Mouse (Mus musculus): ENCODE results near the gene Zfand2b.

Zfand2b gene

DNA sequence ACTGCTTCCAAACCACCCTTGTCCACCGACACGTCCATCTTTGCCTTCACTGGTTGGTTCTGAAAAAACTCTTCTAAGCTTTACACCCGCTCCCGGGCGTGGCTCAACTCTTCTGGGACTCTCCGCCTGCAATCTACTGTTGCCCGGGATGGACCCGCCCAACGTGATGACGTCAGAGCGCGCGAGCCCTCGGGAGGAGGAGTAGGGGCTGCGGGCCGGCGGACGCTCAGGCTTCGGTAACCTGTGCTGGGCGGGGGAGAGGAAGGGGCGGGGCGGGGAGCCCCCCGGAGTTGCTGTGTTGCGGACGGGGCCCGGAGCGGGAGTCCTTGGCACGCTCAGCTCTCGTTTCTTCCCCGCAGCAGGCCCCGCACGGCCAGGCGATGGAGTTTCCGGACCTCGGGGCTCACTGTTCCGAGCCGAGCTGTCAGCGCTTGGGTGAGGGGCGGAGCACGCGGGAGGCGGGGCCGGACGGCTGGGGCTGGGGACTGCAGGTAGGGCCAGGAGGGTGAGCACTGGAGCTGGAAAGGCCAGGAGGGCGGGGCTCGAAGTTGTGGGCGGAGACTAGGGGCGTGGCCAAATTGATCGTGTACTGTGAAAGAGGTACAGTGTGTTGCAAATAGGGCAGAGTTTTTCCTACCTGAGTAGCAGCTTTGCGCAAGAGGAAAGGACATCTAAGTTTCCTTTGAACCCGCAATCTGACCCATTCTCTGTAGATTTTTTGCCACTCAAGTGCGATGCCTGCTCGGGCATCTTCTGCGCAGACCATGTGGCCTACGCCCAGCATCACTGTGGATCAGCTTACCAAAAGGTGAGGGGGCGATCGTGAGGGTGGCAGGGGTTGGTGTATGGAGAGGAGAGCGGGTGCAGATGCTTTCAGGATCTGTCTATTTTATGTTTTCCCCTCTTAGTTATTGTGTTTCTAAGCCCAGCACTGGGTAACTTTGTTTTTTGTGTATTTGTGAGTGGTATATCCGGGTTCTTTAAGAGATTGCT lies at the start of gene Zfand2b:
TSS of gene Zfand2b (plus strand) at position 175 of the 993 bp plus-strand sequence.
- peak; percentile 88 for DNase-seq (ENCODE audit: low spot score)

DNA sequence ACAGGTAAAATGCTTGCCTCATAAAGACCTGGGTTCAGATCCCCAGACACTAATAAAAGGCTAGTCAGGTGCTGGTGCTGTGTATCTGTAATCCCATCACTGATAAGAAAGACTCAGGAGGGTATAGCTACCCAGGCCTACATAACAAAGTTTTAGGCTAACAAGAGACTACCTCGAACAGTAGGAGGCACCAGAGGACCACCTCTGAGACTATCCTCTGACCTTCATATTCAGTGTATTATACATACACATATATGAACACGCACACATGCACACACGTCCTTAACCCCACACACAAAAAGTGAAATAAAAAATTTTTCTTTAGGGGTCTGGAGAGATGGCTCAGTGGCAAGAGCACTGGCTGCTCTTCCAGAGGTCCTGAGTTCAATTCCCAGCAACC lies 46.2 kb upstream of the Zfand2b start:
- DNase-seq (ENCODE audit: low spot score): no peak

DNA sequence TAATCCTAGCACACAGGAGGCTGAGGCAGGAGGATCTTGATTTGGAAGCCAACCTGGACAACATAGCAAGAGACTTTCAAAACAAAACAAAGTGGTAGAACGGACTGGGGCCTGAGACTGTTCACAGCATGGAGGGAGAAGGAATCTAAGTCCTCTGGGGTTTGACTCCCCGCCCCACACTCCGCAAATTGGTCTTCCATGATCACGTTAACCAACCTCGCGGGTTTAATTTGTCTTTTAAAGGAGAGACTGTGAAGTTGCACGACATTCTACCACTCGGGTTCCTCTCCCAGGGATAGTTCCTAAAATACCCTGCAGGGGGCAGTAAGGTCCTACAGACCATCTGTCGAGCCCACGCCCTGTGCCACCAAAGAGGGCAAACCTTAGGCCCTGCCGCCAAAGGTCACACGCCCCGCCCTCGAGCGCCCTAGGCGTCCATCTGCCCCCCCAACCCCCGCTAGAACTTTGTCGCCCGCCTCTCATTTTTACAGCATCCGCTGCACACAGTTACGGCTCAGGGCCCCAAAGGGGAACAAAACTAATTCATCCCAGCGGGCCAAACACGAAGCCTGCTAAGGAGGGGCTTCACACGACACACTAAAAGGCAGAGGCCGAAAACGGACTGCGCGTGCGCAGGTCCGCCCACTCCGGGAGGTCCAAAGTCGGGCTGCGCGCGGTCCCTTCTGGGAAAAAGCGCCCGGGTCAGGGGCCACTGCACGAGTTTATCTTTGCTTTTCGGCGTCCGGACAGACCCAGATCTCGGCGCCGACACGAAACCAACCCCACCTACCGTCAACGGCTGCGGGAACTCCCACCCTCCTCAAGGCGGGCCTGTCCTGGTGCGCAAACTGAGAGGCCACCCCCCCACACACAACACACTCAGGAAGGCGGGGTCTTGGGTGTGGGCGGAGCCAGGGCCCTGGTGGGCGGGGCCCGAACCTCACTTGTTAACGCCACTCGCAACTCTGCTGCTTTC lies 43.8 kb upstream of the Zfand2b start, which contains the start of gene Nhej1:
TSS of gene Nhej1 (minus strand) at position 855 of the 976 bp plus-strand sequence.
- DNase-seq (ENCODE audit: low spot score): peak; percentile 85

DNA sequence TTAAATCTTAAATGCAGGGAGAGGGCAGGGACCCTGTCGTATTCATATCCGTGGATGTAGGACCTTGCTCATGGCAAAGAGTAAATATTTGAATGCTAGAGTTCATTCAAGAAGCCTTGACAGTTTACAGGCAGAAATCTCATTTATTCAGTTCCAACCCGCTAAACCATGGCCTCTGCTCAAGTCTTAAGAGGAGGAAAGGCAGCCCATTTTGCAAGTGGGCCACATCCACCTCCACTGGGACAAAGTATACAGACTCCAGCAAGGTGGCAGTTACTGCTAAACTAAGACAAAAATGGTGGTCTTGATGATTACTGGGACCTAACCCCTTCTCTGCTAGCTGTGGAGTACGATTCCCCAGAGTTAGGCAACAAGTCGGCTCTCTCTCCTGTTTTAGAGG lies 43.0 kb upstream of the Zfand2b start:
- no peak for DNase-seq (ENCODE audit: low spot score)

DNA sequence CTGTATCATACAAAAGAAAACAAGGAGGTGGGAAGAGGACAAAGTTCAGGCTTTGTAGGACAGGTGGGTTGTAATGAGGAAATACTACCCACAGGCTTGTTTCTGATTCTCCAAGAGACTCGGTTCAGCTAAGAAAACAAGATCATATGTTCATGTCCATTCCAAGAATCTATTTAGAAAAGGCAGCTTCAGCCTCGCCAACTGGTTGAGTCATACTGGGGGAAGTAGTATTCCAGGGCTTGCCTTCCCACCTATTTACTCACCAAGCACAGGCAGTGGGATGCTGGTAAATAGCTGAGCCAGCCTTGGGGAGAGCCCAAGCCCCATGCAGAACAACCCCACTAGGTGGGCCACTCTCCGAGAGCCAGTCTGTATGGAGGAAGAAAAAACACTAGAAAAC lies 39.8 kb upstream of the Zfand2b start:
- no peak for DNase-seq (ENCODE audit: low spot score)

DNA sequence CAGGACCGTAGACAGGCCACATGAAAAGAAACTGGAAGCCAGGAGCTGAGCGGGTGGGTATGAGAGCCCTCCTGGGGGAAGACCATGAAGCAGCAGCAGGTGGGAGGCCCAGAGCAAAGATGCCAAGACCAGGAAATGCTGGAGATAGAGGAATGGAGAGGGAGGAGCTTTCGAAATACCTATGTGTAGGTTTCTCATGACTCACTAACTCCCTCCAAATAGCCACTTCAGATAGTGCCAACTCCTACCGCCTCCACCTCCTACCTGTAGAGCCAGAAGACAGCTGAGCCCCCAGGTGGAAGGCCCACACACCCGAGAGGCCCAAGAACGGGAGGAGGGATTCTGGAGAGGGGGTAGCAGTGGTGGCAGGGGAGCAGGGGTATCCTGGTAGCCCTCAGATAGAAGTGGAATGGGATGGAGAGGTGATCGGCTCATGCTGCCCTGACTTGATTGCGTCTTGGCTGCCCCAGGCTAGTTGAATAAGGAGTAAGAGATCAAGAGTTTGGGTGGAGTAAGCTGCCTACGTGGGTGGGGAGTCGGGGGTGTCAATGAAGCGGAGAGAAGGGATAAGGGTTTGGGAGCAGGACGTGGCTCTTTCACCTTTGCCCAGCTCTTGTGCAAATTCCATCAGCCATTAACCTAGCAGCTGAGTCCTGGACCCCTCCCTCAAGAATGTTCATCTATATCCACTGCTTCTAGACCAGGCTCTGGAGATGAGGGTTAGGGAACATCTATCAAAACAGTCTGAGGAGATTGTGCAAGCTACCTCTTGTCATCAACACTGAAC lies 34.8 kb upstream of the Zfand2b start, which contains the start of gene Slc23a3:
TSS of gene Slc23a3 (minus strand) at position 470 of the 787 bp plus-strand sequence.
- DNase-seq (ENCODE audit: low spot score): no peak

DNA sequence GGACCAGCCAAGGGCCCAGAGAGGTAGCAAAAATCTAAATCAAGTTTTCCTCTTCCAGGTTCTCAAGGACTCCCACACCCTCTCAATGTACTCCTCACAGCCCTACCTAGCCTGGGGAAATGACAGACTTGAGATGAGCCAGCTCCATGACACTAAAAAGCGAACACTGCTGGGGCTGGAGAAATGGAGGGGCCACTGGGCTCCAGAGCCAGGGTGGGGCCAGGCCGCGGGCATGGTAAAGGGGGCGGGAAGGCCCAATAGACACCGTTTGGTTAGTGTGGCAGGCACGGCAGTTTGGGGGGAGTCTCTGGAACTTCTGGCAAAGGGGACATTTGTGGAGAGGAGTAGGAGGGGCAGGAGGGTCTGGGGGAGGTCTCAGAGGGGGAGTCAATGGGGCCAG lies 32.2 kb upstream of the Zfand2b start:
- no peak for DNase-seq (ENCODE audit: low spot score)

DNA sequence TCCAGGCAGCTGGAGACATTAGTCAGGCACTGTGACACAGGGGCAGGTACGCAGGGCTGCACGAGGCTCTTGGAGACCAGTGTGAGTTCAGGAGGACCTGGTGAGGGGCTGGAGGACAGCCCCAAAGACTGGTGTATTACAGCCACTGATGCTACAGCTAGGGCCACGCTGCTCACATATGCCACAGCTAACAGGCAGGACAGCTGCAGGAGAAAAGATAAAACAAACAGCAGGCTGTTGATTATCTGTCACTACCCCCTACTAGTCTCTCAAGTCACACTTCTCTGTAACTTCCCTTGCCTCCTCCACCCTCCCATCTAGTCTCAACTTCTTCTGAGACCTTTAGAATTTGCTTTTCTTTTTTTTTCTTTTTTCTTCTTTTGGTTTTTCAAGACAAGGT lies 31.7 kb upstream of the Zfand2b start:
- DNase-seq (ENCODE audit: low spot score): no peak

DNA sequence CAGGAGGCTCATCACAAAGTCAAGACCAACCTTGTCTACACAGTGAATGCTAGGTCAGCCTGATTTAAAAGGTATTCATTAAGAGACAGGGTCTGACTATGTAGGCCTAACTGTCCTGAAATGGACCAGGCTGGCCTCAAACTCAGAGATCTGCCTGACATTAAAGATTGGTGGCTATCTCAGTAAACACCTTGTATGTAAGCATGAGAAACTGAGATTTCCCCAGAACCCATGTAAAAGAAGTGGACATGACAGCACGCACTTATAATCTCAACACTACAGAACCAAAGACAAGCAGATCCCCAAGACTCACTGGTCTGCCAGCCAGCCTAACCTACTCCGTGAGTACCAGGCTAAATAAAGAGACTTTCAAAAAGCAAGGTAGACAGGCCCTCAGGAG lies 30.0 kb upstream of the Zfand2b start:
- DNase-seq (ENCODE audit: low spot score): no peak

DNA sequence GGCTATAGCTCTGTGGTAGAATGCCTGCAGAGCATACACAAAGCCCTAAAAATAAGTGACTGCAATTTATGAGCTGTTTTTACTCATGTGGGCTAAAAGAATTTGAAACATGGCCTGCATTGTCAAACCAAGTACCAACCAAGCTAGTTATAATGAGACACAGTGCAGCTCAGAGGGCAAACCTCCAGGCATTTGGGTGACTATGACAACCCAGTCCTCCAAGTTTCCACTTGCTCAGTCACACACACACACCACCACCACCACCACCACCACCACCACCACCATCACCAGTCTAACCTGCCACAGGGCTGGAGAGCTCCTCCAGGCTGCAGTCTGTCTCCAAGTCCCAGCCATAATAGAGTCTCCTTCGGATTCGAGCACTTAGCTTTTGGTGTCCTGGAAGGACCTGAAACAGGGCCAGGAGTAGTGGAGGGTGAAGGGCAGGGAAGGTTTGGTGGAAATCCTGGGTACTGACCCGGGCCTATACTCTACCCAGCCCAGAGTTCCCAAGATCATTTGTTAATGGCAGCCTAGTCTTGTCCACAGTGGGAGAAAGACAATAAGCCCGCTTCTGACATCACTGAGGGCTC lies 27.8 kb upstream of the Zfand2b start:
- DNase-seq (ENCODE audit: low spot score): no peak

DNA sequence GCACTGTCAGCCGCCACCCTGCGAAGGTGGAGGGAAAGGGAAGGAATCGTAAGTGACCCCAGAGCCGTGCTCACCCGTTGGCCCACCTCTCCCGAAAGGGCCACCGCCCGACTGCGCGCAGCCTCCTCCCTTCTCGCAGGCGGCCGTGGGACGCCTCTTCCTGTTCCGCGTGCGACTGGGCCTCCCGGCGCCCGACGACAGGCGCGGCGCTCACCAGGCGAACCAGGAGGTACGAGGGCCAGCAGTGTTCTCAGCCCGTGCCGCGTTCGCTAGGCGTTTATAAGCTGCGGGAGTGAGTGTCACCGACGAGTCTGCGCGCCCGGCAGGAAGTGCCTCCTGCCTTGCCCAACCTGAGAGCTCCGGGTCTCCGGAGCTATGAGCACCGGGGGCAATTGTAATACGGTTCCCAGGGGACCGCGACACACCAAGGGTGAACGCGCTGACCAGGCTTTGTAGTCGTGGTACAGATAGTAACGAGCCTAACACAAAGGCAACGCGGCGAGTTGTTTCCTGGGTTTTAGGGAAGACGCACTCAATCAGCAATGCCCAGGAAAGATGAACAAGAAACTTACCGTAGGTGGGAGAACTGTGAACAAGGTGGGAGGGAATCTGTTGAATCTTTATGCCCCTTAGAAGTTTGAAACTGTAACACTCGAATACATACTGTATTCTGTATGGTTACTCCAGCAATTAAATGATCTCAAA lies 26.8 kb upstream of the Zfand2b start:
- peak; percentile 36 for DNase-seq (ENCODE audit: low spot score)

DNA sequence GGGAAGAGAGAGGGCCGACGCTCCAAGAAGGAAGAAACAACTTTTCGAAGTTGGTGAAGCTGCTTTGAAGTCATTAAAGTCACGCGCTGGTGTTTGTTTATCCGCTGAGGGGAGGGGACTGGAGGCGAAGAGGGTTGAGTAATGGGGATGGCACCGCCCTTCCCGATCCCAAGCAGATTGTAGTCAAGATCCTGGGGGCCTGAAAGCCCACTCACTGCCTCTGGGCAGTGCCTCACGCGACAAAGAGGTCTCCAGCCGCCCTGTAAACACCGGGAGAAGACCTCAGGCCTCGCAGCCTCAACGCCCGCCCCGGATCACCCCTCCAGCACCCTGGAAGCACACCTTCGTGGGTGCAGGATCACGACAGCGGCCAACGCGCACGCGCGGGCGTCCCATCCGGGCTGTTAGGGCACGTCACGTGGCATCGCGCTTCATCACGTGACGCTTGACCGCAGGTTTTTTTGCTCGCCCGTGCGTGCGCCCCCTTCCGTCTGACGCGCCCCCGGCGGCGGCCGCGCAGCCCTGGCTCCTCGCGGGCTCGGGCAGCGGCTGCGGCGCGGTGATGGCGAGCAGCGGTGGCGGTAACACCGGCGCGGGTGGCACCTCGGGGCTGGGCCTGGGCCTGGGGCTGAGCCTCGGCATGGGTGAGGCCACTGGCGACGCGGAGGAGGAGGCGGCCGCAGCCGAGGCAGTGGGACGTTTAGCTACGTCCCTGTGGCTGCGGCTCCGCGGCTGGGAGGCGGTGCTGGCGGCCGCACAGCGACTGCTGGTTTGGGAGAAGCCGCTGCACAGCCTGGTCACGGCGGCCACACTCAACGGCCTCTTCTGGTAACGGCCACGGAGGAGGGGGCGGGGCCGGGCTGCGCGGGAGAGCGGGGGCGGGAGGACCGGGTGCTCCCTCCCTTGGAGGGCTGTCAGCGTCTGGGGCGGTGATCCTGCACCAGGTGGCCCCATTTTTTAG lies 25.9 kb upstream of the Zfand2b start, which contains the start of the genes Cnppd1 and Retreg2:
TSS of gene Cnppd1 (minus strand) at position 411 of the 961 bp plus-strand sequence.
TSS of gene Retreg2 (plus strand) at position 478 of the 961 bp plus-strand sequence.
- DNase-seq (ENCODE audit: low spot score): peak; percentile 94

DNA sequence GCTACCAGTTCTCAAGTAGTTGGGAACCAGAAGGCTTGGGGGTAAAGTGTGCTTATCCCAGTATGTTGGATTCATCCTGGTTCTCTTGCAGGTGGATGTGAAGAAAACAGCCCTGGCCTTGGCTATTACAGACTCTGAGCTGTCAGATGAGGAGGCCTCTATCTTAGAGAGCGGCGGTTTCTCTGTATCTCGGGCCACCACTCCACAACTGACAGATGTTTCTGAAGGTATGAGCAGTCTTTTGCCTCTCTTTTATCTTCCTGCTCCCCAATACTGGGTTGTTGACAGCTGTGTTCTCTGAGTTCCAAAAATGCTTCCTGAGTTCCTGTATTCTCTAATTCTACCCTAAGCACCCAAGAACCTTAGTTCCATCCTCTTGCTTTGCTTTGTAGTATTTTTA lies 22.9 kb upstream of the Zfand2b start:
- no peak for DNase-seq (ENCODE audit: low spot score)

DNA sequence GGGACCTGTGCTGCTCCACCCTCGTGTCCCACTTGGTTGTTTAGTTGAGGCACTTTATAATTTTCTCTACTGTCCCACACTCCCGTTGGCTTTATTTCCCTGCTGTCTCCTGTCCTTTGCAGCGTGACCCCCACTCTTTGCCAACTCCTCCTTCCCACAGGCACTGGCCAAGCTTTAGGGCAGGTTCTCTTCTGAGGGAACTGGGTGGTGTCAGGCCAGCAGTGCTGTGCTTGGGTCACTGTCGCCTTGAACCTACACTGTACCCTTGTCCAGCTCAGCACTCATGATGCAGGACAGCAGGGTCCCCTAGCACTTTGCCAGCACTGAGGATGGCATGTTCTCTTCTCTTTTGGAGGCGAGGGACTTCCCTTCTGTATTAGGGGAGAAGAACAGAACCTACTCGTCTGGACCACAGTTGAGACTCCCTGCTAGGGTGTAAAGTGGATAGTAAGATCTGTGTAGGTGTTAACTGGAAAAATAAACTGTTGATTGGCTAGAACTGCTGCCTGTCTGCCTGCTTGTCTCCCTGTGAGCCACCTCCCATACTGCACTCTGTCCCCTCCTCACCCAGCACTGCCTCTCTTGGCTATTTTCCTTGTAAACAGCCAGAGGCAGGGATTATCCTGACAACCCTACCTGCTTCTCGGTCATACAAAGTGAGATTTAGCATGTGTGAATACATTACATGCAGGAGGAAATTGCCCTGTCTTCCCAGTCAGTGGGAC lies 20.9 kb upstream of the Zfand2b start:
- no peak for DNase-seq (ENCODE audit: low spot score)

DNA sequence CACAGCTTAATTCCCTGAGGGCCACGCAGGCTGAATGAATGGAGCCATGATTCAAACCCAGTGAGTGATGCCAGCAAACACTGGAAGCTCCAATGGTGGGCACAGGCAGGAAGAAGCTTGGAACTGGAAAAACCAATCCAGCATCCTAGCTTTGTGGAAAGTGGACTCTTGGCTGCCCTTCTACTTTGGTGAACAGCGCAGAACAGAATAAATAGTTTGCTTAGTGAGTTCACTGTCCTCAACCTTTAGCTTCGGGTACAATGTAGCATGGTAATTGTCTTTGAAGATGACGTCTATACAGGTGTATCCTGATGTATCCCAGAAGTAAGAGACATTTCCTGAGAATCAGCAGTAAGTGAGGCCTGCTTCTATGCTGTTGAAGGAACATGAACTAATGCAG lies 19.7 kb upstream of the Zfand2b start:
- DNase-seq (ENCODE audit: low spot score): no peak

DNA sequence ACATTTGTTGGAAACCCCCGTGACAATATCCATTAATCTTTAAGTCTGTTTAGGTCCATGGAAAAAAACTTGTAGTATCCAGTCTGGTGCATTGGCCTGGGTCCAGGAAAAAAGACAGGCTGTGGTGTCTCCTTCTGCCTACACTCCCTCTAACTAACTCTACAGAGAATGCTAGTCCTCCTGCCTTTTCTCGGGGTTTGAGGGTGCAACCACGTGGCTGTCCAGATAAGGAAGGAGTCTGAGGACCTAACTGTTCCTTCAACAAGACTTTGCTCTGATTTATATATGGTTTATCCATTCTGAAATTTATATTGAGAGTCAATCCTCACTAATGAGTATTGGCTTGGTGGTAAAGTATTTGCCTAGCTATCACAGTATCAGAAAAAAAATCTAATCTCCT lies 12.6 kb upstream of the Zfand2b start:
- DNase-seq (ENCODE audit: low spot score): no peak

DNA sequence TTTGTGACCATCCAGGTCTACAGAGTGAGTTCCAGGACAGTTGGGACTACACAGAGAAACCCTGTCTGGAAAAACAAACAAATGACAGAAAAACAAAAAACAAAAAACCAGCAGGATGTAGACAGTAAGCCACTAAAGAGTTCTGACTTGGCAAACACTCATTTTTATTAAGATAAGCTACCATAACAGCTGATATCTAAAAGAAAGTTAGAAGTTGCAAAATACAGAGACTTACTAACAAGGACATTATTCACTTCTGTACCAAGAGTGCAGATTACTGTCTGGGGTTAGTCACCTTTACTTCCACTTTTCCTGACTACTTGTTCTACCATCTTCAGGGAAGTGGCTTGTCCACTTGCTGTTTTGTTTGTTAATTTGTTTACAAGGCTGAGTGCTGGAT lies 9.5 kb upstream of the Zfand2b start:
- no peak for DNase-seq (ENCODE audit: low spot score)

DNA sequence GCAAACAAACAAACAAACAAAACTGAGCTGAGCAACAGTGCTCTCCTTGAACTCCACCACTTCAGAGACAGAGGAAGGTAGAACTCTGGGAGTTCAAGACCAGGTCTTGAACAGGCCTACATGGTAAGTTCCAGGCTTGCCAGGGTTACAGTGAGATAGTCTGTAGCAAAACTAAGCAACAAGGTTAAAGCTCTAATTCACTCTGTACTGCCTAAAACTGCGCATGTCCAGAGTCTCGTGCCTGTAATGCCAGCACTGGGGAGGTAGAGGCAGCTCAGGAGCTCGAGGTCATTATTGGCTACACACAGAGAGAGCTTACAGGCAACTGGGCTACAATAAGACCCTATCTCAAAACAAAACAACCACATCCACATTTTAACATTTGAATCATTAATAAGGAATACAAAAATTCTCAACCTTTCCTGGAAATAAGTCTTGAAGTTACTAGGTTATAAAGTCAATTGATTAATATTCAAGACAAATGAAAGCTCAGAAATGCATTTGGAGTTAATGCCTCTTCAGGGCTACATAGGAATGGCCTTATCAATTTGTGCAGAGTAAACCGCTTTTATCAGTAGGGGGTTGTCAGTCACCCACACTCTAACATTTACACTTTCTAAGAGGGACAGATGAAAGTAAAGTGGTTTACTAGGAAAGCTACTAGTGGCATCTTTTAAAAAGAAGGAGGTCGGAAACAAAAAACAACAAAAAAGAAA lies 8.7 kb upstream of the Zfand2b start:
- DNase-seq (ENCODE audit: low spot score): no peak
